Mouse (Mus musculus) fat pad, adult 2 months (tissue): ENCODE results near the gene Wdfy3.
"Not testable (repeated sequence)": the region's sequence is repeated elsewhere in the genome, so short reads cannot be mapped to it uniquely, and the experiment has no call there.

Source experiments
- DNase-seq: peaks from one replicate; pipeline ENCODE4 v3.0.0-alpha.2; 2011; ENCODE audit warnings: low read depth, low spot score; ENCODE audit errors: extremely low read depth

Wdfy3 gene

DNA sequence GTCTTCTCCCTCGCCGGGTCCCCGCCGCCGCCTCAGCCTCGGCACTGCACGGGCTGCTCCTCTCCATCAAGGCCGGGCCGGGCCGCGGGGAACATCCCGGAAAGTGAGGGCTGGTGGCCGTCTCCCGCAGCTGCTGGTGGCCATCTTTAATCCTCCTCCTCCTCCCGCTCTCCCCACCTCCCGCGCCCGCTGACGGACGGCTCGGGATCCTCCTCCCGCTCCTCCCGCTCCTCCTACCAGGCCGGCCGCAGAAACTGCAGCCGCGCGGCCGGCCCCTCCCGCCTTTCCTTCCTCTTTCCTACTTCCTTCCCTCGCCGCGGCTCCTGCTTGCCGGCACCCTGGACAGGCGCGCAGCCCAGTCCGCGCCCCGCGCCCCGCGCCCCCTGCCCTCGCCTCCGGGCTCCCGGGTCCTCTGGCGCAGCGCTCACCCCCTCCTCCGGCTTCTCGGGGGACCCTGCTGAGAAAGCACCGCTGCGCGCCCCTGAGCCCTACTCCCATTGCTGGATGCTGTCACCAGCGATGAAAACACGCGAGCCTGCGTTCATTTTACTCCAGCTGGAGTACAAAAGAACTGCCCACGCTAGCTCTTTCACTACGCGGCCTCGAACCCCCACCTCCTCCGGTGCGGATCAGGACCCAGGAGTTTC is at the start of gene Wdfy3:
TSS of gene Wdfy3 (minus strand) at position 155 of the 647 bp plus-strand sequence.
- no peak for DNase-seq

DNA sequence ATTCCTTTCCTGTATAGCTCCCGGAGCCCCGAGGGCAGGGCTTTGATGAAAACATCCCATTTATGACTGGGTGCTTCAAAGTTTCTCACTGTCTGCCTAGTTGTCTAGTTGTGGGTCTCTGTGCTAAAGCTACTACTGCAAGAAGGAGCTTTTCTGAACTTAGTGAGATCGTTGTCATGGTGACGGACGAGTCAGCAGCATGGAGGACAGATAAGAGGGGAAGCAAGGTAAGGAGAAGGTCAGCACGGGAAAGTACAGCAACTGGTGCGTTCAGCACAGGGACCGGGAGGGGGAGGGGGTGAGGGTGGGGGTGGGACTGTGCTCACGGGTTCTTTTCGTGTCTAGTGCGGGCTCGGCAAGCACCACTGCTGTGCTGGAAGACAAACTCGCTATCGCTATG is 43.3 kb upstream of the Wdfy3 start:
- no peak for DNase-seq

DNA sequence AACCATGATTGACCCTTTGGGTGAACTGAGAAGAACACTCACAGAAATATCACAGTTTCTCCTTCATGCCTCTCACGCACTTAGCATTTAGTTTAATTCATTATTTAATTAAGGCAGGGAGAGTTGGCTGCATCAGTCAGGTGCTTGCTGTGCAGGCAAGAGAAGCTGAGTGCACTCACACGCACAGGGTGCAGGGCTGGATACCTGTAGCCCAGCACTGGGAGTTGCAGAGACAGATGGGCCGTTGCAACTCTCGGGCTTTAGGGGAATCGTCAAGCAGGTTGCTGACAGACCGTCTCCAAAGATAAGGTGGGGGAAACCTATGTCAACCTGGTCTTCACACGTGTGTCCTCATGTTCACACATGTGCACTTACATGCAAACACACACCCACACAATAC is 42.3 kb upstream of the Wdfy3 start:
- no peak for DNase-seq

DNA sequence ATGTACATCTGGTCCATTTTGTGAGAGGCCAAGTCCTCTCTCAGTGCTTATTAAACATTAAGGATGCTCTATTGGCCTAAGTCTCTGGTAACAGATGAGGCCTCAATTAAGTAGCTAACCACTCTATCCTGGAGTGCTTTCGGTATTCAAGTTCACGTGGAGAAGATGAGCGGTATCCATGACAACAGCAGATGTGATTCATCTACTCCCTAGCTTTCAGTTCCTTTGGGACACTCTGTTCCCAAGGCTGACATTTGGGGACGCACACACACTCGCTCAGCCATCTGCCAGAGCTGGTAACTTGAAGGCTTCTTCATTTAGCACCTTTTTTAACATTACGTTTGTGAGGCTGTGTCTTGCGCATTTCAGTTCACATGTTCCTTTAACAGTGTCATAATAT is 40.3 kb upstream of the Wdfy3 start:
- DNase-seq = no peak

DNA sequence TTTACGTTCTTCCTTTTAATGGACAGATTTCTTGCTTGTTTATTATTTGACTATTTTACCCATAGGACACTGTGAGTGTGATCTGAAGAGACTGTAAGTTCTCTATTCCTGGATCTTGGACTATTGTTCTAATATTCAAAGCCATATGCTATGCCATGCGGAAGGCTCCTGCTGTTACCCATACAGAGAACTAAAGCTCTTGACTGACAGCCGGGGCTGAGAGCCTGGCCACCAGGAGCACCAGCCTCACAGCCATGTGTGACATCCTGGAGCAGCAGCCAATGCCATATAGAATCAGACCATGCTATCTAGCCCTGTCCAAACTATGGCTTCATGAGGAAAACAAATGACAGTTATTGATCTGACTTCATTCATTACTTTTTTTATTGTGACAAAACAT is 36.2 kb upstream of the Wdfy3 start:
- DNase-seq = no peak

DNA sequence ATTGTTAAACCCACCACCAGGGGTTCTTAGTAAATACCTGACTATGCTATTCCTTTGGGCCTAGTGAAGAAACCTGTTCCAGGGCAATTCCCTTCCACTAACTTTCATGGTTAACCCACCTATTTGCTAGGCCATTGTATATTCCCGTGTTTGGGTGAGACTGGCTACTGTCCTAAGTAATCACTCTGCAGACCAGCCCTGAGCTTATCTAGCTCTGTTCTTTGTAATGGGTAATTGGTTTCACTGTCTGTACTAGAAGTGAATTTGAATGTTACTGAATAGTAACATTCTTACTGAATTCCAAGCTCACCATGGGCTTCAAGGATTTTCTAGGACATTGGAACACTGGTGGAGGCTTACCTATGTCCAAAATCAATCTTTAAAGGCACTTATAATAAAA is 32.1 kb upstream of the Wdfy3 start:
- DNase-seq = not testable (repeated sequence)

- peak; percentile 4 for DNase-seq
Measured at GRCm38 (mm10) chr5:102100246-102101241, 30.8 kb upstream of the Wdfy3 start.

GRCm38 (mm10) chr5:102095576-102095975 is 25.9 kb upstream of the Wdfy3 start:
- no peak for DNase-seq

GRCm38 (mm10) chr5:102090686-102091085 is 21.0 kb upstream of the Wdfy3 start:
- no peak for DNase-seq

DNA sequence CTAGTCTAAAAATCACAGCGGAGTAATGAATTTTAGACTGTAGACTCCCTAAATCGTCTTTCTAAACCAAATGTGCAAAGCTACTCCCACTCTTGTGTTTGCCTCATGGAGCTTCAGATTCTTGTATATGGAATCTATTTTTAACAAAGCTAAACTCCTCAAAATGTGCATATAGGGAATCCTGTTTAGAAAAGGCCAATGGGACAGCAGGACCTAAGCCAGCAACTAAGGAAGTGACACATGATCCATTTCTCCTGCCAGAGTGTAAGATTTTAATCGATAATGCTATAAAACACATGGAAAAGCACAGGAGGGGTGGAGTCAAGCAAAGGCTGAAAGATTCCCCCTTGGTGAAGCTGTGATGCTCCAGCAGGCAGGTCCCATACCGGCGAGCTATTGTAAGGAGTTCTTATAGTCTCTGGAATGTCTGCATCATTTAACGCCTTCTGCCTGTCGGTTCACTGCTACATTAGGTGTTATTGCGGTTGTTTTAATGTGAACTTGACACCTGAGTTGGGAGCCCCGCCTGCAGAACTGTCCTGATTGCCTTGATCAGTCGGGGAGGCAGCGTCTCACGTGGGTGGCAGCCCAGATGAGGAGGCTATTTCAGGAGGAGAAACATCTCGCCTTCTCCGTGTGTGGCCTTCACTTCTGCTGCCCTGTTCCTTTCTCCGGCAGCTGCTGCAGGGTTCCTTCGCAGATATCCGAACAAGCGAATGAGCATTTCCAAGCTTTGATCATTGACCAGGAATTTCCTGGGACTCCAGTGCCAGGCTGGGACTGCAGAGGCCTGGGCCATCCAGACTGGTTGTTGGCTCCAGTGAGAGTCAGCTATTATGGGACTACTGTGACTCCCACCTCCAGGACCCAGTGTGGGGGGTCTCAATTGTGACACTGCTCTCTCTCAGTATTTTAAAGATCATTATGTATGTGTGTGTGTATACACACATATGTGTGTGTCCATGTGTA is 15.3 kb upstream of the Wdfy3 start:
- DNase-seq = no peak

- DNase-seq = no peak
Measured at GRCm38 (mm10) chr5:102074086-102074485, 4.4 kb upstream of the Wdfy3 start.

DNA sequence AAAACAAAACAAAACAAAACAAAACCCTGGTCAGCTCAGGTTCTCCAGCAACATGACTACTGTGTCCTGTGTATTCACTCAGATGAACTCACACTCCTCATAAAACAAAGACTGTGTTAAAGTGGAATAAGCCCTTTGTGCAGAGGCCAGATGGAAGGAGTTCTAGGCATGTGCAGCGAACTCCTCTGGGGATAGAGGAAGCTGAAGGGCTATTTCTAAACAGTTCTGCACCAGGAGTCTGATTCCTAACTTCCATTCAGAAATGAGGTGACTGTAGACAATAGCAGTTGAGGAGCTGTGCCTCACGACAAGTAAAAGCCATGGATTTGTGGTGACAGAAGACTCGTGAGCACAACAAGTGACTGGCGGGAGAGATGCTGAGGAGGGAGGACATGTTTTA is 2.3 kb upstream of the Wdfy3 start:
- DNase-seq = no peak

- DNase-seq = no peak
Measured at GRCm38 (mm10) chr5:102071241-102071640, 1.5 kb upstream of the Wdfy3 start.

DNA sequence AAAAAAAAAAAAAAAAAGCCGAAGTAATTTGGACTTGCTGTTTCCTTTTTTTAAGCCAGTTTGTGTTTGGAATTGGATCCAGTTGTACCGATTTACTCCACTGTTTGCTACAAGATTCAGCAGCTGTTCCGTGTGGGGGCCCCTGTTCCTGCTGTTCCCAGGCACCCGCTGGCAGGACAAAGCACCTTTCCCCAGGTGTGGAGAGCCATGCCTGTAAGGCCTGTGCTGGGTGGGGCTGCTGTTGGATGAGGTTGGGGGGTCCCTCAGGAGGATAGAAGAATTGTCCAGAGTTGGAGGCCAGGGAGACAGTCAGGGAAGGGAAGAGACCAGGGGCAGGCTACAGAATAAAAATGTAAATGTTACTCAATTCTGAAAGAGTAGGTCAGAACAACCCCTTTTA is 1.1 kb upstream of the Wdfy3 start:
- DNase-seq = no peak

- DNase-seq = no peak
Measured at GRCm38 (mm10) chr5:102070414-102070768, 670 bp upstream of the Wdfy3 start.

GRCm38 (mm10) chr5:102069051-102069766 is 512 bp downstream of the Wdfy3 start:
- no peak for DNase-seq

DNA sequence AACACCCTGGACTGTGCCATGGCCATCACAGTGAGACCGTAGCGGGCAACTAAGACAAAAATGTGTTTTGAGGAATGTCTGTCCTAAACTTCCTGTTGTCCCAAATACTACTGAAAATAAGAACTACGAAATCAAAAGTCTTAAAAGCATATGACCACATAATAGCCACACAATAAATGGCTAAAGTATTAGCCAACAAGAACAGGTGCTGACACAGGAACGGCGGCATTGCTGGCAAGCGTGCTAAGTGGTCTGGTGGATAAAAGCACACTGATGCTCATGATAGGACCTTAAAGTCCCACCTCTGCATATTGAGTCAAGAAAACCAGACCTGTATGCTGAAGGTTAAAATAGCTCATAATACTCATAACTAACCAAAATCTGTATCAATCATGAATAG is 3.3 kb downstream of the Wdfy3 start:
- DNase-seq = no peak

- DNase-seq = no peak
Measured at GRCm38 (mm10) chr5:102063013-102063752, 6.5 kb downstream of the Wdfy3 start.

DNA sequence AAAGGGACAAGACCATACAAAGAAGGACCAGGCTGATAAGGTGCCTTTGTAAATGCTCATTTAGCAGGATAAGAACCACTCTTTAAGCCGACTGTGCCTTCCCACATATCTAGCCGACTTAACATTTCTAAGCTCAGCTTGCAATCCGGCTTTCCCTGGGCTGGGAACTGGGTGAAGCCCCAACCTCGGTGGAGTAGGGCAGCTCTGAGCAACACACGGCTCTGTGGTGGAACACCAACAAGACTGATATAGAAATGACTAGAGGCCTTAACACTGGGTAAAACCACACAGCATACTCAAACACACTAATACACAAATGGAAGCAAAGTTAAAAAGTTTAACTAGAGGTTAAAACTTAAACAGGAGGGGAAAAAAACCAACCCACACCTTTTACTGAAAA is 7.9 kb downstream of the Wdfy3 start:
- no peak for DNase-seq

DNA sequence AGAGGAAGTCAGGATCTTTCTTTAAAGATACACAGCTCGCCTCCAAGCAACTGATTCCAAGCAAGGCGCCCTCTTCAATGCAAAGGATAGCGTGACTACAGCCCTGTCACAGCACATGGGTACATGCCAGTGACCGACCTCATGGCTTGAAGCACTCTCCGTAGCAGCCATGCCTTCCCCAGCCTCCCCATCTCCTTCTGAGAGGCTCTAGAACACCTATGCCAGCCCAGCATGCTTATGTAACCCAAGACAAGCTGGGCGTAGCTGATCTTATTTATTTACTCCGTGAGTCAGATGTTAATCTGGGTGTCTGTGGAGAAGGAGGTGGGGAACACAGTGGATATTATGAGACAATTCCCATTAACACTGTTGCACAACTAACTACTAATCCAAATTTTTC is 13.8 kb downstream of the Wdfy3 start:
- no peak for DNase-seq
